Mouse (Mus musculus) Patski (cell line): ENCODE data around the gene F2rl2. TPM values are rescaled to one million over a fixed set of nuclear protein-coding genes. Genes with fewer than 3 reads are reported as not detected.
A peak's percentile ranks its signal among the peaks of the same experiment; 100 is the strongest.

ENCODE experiments used
- ATAC-seq: fragments of 100-300 bp; one replicate; pipeline ENCODE4 v1.8.0; 2021
- CTCF ChIA-PET: fragments of 350-600 bp; sonication (Branson Sonifier 250); formaldehyde crosslinking; loops from one replicate; lab custom pipeline; 2022; ENCODE audit warnings: inconsistent platforms; lab: Charles Lee
- POLR2A ChIA-PET: fragments of 350-600 bp; sonication (Branson Sonifier 250); formaldehyde crosslinking; loops from one replicate; lab custom pipeline; 2022; ENCODE audit warnings: antibody characterized with exemption, inconsistent platforms; lab: Charles Lee
- DNase-seq: peaks from one replicate; pipeline ENCODE4 v3.0.0-alpha.2; 2011; ENCODE audit warnings: low read depth, low spot score
- H3K27me3 ChIP-seq: fragments of 371-371 bp; one replicate; pipeline ENCODE4 v1.5.1; 2021
- CTCF ChIP-seq: fragments of 100-300 bp; IDR thresholded peaks from one replicate; pipeline ENCODE4 v1.5.1; 2021
- in situ Hi-C: fragments of 300-500 bp; cut with MboI; formaldehyde crosslinking; loops from 3 replicates; pipeline ENCODE4 v1.11.1; 2018; ENCODE audit warnings: low pct_unique_long_range_greater_than_20kb, mixed read lengths
- polyA plus RNA-seq: library from polyadenylated mRNA; unstranded; gene quantifications from one replicate; pipeline ENCODE4 v1.2.3, GENCODE M21; 2021

F2rl2 gene
- polyA plus RNA-seq, 1 experiment from 2014 or later: not detected

- POLR2A ChIA-PET: no interaction called here
- CTCF ChIA-PET: interaction anchor here (1.5 to 2.2 kb wide), 3 partner anchors 9 to 104 kb away, joined by 4 to 14 read pairs (median 7); no protein-coding TSS in a partner anchor
- TF ChIP-seq CTCF: peak; percentile 53
- no peak for ATAC-seq
- no peak for DNase-seq
- in situ Hi-C loops: no loop called here
- H3K27me3 ChIP-seq: no peaks in the 10 kb centered on the region
These were observed 29.4 kb upstream of the F2rl2 start for GRCm38 (mm10) chr13:95667260-95667659.

- in situ Hi-C loops: no loop called here
These were observed 26.1 kb upstream of the F2rl2 start for GRCm38 (mm10) chr13:95670534-95670933.

GRCm38 (mm10) chr13:95671108-95671897 is 25.4 kb upstream of the F2rl2 start:
- ChIA-PET POLR2A (no interaction called here), CTCF (interaction anchor here (0.6 kb wide), 1 partner anchor 10 kb away, joined by 3 read pairs; no protein-coding TSS in a partner anchor)
- DNase-seq: no peak
- TF ChIP-seq CTCF: no peak
- no peaks in the 10 kb centered on the region for H3K27me3 ChIP-seq
- in situ Hi-C loops: no loop called here
- no peak for ATAC-seq

More at GRCm38 (mm10) chr13:95670534-95670933, 26.1 kb upstream of the F2rl2 start:
- TF ChIP-seq CTCF: no peak
- DNase-seq: no peak
- no peak for ATAC-seq
- H3K27me3 ChIP-seq: no peaks in the 10 kb centered on the region
- CTCF ChIA-PET: no interaction called here
- POLR2A ChIA-PET: no interaction called here

- POLR2A ChIA-PET: no interaction called here
- DNase-seq: no peak
- CTCF ChIA-PET: interaction anchor here (0.6 to 1.4 kb wide), 2 partner anchors 9 to 46 kb away, joined by 3 read pairs; no protein-coding TSS in a partner anchor
These were observed 24.3 kb upstream of the F2rl2 start for GRCm38 (mm10) chr13:95672372-95672771.

GRCm38 (mm10) chr13:95679078-95679477 is 17.6 kb upstream of the F2rl2 start:
- CTCF ChIA-PET: no interaction called here
- in situ Hi-C loops: no loop called here
- no peak for DNase-seq
- POLR2A ChIA-PET: no interaction called here
- ATAC-seq: no peak
- no peaks in the 10 kb centered on the region for H3K27me3 ChIP-seq
- no peak for TF ChIP-seq CTCF

More at GRCm38 (mm10) chr13:95672372-95672771, 24.3 kb upstream of the F2rl2 start:
- in situ Hi-C loops: no loop called here
- no peak for ATAC-seq
- no peak for TF ChIP-seq CTCF
- H3K27me3 ChIP-seq: no peaks in the 10 kb centered on the region

- DNase-seq (no peak), ATAC-seq (no peak)
- POLR2A ChIA-PET: no interaction called here
- no peaks in the 10 kb centered on the region for H3K27me3 ChIP-seq
- in situ Hi-C loops: no loop called here
- CTCF ChIA-PET: no interaction called here
- no peak for TF ChIP-seq CTCF
These were observed 17.1 kb upstream of the F2rl2 start for GRCm38 (mm10) chr13:95679491-95679941.

- DNase-seq (no peak), ATAC-seq (no peak)
- ChIA-PET POLR2A (no interaction called here), CTCF (no interaction called here)
- H3K27me3 ChIP-seq: no peaks in the 10 kb centered on the region
- in situ Hi-C loops: no loop called here
- no peak for TF ChIP-seq CTCF
These were observed 11.9 kb upstream of the F2rl2 start for GRCm38 (mm10) chr13:95684656-95685244.

- POLR2A ChIA-PET: no interaction called here
- CTCF ChIA-PET: no interaction called here
- no peak for TF ChIP-seq CTCF
- H3K27me3 ChIP-seq: no peaks in the 10 kb centered on the region
- no peak for DNase-seq
- in situ Hi-C loops: no loop called here
- ATAC-seq: no peak
These were observed 10.9 kb upstream of the F2rl2 start for GRCm38 (mm10) chr13:95685736-95686135.

GRCm38 (mm10) chr13:95688576-95688975 is 8.1 kb upstream of the F2rl2 start:
- no peak for DNase-seq
- ChIA-PET POLR2A (no interaction called here), CTCF (no interaction called here)
- no peaks in the 10 kb centered on the region for H3K27me3 ChIP-seq
- no peak for ATAC-seq
- TF ChIP-seq CTCF: no peak
- in situ Hi-C loops: no loop called here

- ChIA-PET CTCF (no interaction called here), POLR2A (no interaction called here)
- H3K27me3 ChIP-seq: no peaks in the 10 kb centered on the region
- in situ Hi-C loops: no loop called here
- DNase-seq: no peak
- no peak for ATAC-seq
- TF ChIP-seq CTCF: no peak
These were observed 4.5 kb upstream of the F2rl2 start for GRCm38 (mm10) chr13:95692201-95692600.
